15 mouse cellular contexts compared by ENCODE assay signal in genomic region chr9:42627634-42628033, GRCm38 (mm10).
A peak's percentile ranks its signal among the peaks of the same experiment; 100 is the strongest.
DNase-seq lines count a peak whose midpoint lies in the region; ATAC-seq and TF ChIP-seq lines count a peak whose summit lies in the region.
"Had no signal": no experiment of that assay in that cellular context is flagged by ENCODE, and none has a peak within 500 bp of the region (broad histone marks: within the 10 kb centered on the region; RNA-seq: fewer than 3 reads in every experiment).

No protein-coding gene starts in this region.

- H3K4me3 ChIP-seq in hindbrain, embryonic 10.5 days: no peak overlapping the region
- H3K4me3 ChIP-seq in hindbrain, embryonic 16.5 days (ENCODE audit: low read length): no peak overlapping the region
- H3K4me3 ChIP-seq in forebrain, postnatal 0 days (ENCODE audit: low read depth, low read length): no peak overlapping the region
- H3K4me3 ChIP-seq: heart, embryonic 12.5 days; megakaryocyte, embryonic 14.5 days; neural tube, embryonic 12.5 days had no signal

- WGBS in hindbrain, embryonic 10.5 days: 37% methylated on average over 6 of the region's 6 CpGs
- 18% methylated on average over 6 of the region's 6 CpGs for WGBS in hindbrain, embryonic 16.5 days
- WGBS in forebrain, postnatal 0 days: 22% methylated on average over 6 of the region's 6 CpGs

- no peak overlapping the region for H3K9ac ChIP-seq in hindbrain, embryonic 16.5 days (ENCODE audit: low read depth, low read length)
- no peak overlapping the region for H3K9ac ChIP-seq in forebrain, postnatal 0 days
- H3K9ac ChIP-seq: heart, embryonic 12.5 days; neural tube, embryonic 12.5 days had no signal

- peaks cover 27% of the 10 kb centered on the region for H3K4me1 ChIP-seq in hindbrain, embryonic 10.5 days (replicated peaks)
- H3K4me1 ChIP-seq in hindbrain, embryonic 16.5 days (ENCODE audit: control insufficient read depth, insufficient read depth, low read depth, low read length): peaks cover 12% of the 10 kb centered on the region
- peaks cover 6% of the 10 kb centered on the region for H3K4me1 ChIP-seq in forebrain, postnatal 0 days (ENCODE audit: insufficient read depth)

- no peak for ATAC-seq in hindbrain, embryonic 16.5 days
- ATAC-seq in forebrain, postnatal 0 days: no peak

- no peak for DNase-seq in hindbrain, embryonic 10.5 days (ENCODE audit: low spot score)
- peak; percentile 7 for DNase-seq in thymus, postnatal 14 days
- no peak for DNase-seq in thymus, postnatal 4 days
- DNase-seq in forebrain, postnatal 0 days: no peak
- peak; percentile 24 to 51 for DNase-seq in lung, postnatal 4 days
- no peak for DNase-seq in left cerebral cortex, postnatal 14 days (ENCODE audit: low spot score in 2 of 2)
- no peak for DNase-seq in embryo, embryonic 10.5 days (ENCODE audit: low spot score)
- DNase-seq: adrenal gland, postnatal 14 days; kidney, postnatal 14 days; right cerebral cortex, postnatal 4 days had no signal

- no peaks in the 10 kb centered on the region for H3K27me3 ChIP-seq in hindbrain, embryonic 10.5 days (ENCODE audit: insufficient read depth, poor library complexity, severe bottlenecking)
- no peaks in the 10 kb centered on the region for H3K27me3 ChIP-seq in hindbrain, embryonic 16.5 days (replicated peaks; ENCODE audit: control insufficient read depth, insufficient read depth, low read length)
- H3K27me3 ChIP-seq in forebrain, postnatal 0 days (ENCODE audit: insufficient read depth, low read length): no peaks in the 10 kb centered on the region; the same call in 1 of the 2 replicates
- H3K27me3 ChIP-seq: neural tube, embryonic 12.5 days had no signal

- H3K27ac ChIP-seq in hindbrain, embryonic 10.5 days: peak overlapping the region; percentile 57
- H3K27ac ChIP-seq in hindbrain, embryonic 16.5 days (ENCODE audit: low read depth, low read length): no peak overlapping the region
- H3K27ac ChIP-seq in forebrain, postnatal 0 days (ENCODE audit: low read depth, low read length): 0 out of 2 replicates have a peak overlapping the region, but pooled peaks have one; percentile 35
- H3K27ac ChIP-seq: neural tube, embryonic 12.5 days had no signal

- H3K36me3 ChIP-seq in hindbrain, embryonic 10.5 days: no peaks in the 10 kb centered on the region
- no peaks in the 10 kb centered on the region for H3K36me3 ChIP-seq in hindbrain, embryonic 16.5 days (ENCODE audit: control insufficient read depth, insufficient read depth, low read length)
- no peaks in the 10 kb centered on the region for H3K36me3 ChIP-seq in forebrain, postnatal 0 days (ENCODE audit: insufficient read depth)
- H3K36me3 ChIP-seq: heart, embryonic 12.5 days; neural tube, embryonic 12.5 days had no signal

- no peaks in the 10 kb centered on the region for H3K9me3 ChIP-seq in hindbrain, embryonic 10.5 days
- no peaks in the 10 kb centered on the region for H3K9me3 ChIP-seq in hindbrain, embryonic 16.5 days (ENCODE audit: control insufficient read depth, low read length)
- H3K9me3 ChIP-seq in forebrain, postnatal 0 days (ENCODE audit: low read length): no peaks in the 10 kb centered on the region
- H3K9me3 ChIP-seq: heart, embryonic 12.5 days; megakaryocyte, embryonic 14.5 days; neural tube, embryonic 12.5 days had no signal

- H3K4me2 ChIP-seq in hindbrain, embryonic 16.5 days (ENCODE audit: low read length): no peak overlapping the region
- no peak overlapping the region for H3K4me2 ChIP-seq in forebrain, postnatal 0 days (ENCODE audit: low read depth)
- H3K4me2 ChIP-seq: heart, embryonic 12.5 days; liver, embryonic 11.5 days; neural tube, embryonic 12.5 days had no signal

- intact Hi-C loops in left cerebral cortex, postnatal 14 days (cut with DNase I): no loop called here

- TF ChIP-seq CTCF in forebrain, postnatal 0 days (IDR thresholded peaks at IDR 0.05; ENCODE audit: low read depth): no peak

Comparison
In these comparisons a context has a peak if more than half of its experiments do, and no peak if none do; other contexts are left out.
1. DNase-seq: peak in thymus, postnatal 14 days (single experiment) and lung, postnatal 4 days (2 of 2); none in hindbrain, embryonic 10.5 days (single experiment), thymus, postnatal 4 days (single experiment), forebrain, postnatal 0 days (single experiment), left cerebral cortex, postnatal 14 days (0 of 2) and embryo, embryonic 10.5 days (single experiment).